Mouse (Mus musculus) c-Kit-positive CD71-positive TER-119-negative erythroid progenitor cells, embryonic 14.5 days (primary cell): ENCODE measurements around the gene Specc1.

Experiments used
- DNase-seq: peaks from one replicate; pipeline ENCODE4 v3.0.0-alpha.2; 2013; ENCODE audit warnings: low read depth

Gene Specc1

DNA sequence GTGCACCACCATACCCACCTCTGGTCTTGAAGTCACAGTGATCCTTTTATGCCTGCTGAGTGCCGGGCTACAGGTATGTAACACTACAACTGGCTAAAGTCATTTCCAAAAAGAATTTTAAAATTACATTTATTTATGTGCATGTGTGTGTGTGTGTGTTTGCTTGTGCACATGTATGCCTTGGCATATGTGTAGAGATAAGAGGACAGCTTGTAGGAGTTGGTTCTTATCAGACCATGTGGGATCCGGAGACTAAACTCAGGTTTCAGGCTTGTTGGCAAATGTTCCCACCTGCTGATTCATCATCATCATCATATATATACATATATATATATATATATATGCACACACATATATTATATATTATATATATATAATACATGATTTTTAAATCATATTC, 12.3 kb downstream of the Specc1 start:
- no peak for DNase-seq

DNA sequence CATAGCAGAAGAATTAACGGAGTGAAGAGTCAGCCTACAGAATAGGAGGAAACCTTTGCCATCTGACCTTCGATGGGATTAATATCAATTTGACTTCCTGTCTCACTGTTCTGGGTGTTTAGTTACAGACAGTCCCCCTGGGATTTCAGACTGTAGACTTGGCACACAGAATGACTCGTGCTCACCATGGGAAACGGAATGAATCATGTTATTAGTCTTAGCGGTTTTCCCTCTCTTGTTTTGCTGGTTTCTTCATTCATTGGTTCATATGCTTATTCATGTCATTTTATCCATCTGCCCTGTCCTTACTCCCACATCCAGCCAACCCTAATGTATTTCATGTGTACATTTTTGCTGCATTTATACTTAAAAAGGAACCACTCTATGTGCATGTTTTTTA, 14.3 kb downstream of the Specc1 start:
- DNase-seq, result no peak

DNA sequence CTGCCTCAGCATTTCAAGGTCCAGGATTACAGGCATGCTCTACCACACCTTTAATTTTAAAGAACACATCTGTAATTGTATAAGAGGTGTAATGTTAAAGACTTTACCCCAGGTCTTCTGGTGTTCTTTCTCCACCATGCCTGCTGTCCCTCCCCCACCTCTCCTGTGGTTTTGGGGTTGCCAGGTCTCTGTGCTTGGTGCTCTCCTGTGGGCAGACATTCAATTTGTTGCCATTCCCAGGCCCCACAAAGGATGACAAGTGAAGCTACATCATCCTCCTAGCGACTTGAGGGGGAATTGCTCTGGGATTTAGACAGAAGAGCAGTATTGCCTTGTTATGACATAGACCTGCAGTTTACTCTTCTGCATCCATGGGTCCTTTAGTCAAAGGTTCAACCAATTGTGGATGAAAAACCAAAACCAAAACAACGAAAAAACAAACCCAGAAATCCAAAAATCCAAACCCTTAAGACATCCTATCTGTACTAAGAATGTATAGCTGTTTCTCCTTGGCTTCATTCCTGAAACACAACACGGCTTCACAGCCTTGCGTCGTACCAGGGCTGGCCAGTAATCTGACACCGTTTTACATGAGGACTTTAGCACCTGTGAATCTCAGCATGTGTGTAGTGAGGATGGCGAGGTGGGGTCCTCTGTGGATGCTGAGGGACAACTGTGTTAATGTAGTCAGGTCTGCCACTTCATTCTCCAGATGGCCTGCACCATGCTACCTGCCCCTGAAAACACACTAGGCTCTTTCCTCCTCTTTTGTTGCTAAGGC, 15.1 kb downstream of the Specc1 start:
- DNase-seq, result no peak

DNA sequence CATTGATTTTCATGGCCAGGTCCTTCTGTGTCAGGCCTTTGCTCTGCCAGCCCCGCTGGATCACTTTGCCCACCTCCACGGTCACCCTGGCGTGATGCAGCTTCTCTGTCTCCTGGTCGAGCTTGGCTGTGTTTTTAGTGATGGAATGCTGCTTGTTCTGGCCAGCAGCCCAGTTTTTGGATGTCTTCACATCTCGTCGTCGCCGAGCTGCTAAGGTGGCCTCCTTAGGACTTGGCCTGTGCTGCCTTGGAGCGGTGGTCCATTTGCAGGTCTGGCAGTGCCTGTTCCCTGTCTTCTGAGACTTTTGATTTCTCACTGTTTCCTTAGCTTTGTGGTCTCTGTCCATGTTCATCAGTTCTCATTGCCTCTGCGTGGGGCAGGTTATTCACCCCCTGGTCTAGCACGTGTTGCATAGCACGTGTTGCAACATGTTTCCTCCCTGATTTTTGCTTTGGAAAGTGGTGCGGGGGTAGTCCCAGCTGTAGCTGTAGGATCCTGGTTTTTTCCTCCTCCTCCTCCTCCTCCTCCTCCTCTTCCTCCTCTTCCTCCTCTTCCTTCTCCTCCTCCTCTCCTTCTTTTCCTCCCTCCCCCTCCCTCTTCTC, 17.6 kb downstream of the Specc1 start:
- DNase-seq, result no peak

DNA sequence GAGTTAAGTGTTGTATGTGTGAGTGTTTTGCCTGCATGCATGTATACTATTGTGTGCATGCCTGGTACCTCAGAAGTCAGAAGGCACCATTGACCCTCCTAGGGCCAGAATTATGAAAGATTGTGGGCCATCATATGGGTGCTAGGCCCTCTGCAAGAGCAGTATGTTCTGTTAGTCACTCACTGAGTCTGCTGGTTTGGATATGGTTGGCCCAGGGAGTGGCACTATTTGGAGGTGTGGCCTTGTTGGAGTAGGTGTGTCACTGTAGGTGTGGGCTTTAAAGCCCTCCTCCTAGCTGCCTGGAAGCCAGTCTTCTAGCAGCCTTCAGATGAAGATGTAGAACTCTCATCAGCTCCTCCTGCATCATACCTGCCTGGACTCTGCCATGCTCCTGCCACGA, 19.2 kb downstream of the Specc1 start:
- no peak for DNase-seq

DNA sequence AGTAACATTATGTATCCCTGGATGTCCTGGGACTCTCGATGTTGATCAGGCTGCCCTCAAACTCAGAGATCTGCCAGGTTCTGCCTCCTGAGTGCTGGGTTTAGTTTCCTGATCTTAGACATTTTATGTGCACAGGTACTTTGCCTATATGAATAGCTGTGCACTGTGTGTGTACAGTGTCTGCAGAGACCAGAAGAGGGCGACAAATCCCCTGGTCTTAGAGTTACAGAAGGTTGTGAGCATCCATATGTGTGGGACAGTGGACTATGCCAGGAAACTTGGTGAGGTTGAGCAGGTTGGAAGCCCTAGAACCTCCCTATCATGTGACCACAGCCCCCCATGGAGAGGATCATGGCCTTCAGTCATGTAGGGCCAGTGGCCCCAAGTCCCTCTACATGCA, 24.7 kb downstream of the Specc1 start:
- DNase-seq, result no peak

DNA sequence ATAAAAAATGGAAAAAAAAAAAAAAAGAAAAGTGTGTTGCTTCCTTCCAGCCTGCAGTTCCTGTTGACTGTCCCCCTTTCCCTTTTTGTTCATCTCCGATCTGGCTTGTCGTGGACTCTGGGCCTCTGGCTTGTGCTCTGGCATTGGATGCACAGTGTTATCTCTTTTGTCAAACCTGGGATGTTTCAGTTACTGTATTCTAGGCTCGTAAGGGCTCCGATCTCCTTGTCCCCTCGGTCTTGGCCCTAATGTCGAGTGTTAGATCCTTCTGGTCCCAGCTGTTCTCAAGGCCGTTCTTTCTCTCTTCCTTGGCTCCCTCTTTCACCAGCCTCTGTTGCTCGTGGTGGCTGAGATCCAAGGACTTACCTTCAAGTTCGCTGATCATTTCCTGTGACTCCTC, 26.3 kb downstream of the Specc1 start:
- DNase-seq, result no peak

DNA sequence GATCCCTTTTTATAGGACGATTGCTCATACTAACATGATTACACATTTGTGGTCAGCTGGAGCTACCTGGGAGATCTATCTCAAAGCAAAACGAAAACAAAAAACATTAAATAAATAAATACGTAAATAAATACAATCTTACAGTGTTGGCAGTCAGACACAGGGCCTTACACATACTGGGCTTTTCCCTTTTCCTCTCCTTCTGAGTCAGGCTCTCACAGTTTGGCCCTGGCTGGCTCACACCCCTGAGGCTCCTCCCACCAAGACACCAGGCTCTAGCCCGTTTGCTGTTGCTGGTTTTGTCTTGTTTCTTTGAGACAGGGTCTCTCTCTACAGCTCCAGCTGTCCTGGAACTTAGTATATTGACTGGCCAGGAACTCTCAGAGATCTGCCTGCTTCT, 30.4 kb downstream of the Specc1 start:
- DNase-seq, result no peak

DNA sequence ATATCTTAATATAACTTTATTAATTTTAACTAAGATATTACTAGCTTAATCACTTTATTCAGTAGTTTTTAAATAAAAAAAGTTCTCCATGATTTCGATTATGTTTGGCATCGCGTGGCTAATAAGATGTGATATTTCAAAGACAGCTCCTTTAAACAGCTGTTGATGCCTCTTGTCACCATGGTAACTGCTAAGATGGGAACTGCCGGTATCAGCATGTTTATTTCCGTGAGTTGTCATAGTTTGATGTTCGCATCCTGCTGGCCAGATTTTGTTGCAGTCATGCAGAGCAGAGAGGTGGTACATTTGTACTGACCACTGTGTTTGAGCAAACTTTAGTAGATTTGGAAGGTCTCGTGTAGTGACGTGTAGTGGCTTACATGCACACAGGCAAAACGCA, 33.1 kb downstream of the Specc1 start:
- DNase-seq, result no peak

DNA sequence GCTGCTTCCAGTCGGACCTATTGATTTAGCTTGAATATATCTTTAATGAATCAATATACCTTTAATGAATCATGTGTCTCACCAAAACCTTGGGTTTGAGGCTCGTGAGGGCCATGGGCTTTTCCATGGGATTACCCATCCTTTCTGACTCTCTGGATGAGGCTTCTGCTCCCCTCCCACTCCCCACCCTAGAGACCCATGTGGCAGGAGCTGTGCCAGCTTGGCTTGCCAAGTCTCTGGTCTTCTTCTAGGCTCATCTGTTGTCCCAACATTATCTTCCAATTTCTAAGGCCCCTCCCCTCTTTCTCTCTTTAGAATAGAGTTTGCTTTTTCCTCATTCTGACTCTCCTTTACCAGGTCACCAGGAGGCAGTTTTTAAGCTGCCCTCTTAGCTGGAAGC, 35.0 kb downstream of the Specc1 start:
- DNase-seq, result no peak

DNA sequence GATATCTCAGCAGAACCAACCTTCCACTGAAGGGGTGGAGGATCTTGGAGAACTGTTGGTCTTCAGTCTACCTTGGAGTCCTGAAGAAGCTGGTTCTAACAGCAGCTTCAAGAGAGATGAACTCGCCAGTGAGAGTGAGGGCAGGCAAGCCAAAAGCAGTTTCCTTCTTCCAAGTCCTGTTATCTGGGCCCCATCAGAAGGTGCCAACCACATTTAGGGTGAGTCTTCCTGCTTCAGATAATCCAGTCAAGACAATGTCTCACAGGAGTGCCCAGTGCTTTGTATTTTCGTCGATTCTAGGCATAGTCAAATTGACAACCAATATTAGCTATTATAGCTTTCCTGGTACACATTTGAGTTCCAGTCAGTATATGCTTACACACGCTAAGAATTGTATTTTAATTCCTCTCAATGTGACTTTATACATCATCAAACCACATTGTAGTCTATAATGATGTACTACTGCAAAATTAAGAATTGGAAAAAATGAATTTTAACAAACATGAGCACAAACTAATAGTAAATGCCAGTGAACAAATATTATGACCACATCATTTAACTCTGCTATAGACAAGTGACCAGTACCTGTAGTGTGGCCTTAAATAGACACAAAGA, 36.2 kb downstream of the Specc1 start:
- no peak for DNase-seq

DNA sequence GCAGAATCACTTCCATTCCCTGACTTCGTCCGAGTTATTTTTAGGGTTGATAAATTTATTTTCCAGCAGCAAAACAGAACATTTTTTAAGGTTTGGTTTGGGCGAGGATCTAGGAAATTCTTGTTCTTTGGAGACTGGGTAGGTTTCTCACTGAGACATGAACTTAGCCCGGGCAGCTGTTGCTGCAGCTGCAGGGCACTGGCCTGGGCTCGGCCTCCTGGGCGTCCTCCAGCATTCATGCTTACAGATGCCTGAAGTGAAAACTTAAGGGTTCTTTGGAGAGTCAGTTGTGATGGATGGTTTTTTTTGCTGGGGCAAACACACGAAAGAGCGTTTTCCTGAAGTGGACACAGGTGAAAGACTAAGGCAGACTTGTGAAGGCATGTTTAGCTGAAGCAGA, 42.9 kb downstream of the Specc1 start:
- DNase-seq, result no peak

DNA sequence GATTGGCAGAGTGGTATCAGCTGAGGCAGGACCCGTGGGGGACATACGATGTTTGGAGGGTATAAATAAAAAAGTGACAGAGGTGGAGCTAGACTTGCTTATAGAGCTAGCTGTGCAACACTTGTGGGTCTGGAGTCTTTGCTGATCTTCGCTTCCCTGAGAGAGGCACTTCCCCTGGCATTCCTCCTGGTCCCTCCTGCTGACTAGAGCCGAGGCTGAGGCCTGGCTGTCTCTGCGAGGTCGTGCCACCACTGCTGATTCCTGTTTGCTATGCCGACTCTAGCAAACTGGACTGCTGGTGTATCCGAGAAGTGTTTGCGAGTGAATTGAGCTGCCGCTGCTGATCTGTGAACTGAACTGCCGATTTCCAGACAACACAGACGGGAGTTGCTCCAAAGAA, 43.5 kb downstream of the Specc1 start:
- no peak for DNase-seq

DNA sequence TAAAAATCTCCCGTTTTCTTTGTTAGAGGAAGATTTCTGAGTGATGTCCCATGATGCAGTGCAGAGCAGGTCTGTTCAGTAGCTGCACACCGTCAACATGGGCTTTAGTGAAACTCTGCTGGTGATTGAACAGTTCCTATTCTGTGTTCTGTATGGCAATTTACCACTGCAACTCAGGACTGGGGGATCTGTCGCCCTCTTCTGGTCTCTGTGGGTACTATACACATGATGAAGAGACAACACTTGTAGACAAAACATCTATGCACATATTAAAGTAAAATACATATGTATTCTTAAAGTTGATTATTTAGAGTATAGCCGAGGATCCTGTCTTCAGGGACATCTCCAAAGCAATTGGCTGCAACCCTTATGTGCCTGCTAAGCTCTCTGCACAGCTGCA, 45.4 kb downstream of the Specc1 start:
- peak; percentile 27 for DNase-seq

DNA sequence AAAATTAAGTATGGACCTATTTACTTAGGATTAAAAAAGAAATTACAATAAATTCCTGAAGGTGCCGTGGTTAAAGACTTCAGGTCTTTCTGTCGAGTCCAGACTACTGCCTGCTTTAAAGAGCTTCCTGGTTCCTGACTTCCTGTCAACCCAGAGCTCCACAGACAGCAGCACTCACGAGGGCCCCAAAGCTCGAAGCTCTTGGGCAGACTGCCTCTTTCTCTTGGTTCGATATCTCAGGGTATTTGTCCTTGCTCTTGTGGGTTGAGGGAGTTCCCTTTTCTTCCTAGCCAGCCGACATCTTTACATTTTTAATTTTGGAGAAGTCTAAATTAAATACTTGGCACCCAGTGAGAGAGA, 48.3 kb downstream of the Specc1 start:
- no peak for DNase-seq

DNA sequence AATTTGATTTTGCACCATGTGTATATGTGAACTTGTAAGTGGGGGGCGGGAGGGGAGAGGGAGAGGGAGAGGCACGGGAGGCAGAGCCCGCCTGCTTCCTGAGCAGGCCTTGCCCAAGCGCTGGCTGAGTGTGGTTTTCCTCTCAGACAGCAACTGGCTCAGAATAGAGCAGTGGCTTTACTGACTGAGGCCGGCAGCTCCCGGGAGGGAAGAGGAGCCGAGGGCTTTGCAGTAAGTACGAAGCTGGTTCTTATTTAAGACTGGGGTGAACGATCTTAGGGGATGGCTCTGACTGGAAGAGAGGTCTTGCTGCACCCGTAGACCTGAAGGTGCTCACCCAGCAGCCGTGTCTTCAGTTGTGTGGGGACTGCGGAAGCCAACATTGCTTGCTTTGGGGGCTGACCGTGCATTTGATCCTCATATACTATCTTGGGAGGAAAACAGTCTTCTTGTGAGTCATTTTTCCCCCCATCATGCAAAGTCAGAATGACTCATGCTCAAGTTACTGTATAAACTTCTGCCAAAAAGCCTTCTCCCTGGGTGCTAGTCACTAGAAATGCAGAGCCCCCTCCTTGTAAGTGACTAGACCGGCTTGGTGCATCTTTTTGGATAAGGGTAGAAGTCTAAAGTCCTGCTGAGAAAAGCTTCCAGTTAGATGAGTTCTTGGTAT, 48.8 kb downstream of the Specc1 start:
- DNase-seq, result no peak

DNA sequence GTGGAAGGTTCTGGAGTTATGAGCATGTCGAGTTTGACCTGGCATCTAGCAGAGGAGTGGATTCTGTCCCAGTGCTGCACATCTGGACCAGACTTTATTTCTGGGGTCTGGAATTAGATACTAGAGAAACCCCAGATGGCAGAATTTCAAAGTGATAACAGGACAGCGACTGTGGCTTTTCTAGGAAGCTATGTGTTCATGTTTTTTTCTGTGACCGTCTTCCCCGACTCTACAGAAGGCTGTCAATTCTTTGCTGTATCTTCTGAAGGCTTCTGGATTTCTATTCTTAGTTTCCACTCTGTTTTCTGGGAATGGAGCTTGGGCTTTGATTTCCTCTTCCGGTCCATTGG, 49.3 kb downstream of the Specc1 start:
- DNase-seq, result peak; percentile 68

DNA sequence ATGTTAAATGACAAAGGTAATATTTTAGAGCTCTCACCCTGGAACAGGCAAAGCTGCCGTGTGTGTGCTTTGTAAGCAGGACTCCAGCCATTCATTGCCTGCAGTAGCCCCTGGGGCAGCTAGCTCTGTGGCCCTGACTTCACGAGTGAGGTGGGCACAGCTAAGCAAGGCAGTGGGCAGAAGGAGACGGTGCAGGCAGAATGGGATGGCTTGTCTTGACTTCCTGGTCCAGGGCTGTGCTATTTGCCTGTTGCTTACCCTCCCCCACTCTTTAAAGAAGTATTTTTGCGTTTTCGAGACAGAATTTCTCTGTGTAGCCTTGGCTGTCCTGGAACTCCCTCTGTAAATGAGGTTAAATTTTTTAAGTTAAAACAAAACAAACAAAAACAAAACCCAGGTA, 50.1 kb downstream of the Specc1 start:
- no peak for DNase-seq

DNA sequence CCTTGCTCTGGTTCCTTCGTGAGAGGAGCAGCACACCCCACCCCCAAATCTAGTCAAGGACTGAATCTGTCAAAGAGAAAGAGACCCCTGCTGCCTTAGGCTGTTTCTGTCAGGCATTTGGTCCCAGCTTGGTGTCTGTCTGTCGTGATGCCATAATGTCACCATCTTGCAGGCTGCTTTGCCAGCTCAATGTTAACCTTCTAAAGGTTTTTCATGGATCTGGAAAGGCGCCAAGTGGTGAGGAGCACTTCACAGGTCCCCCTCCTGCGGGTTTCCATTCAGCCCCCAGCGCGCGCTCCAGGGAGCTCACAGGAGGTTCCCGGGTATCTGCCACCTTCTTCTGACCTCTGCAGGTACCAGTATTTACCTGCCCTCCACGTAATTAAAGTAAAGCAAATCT, 51.4 kb downstream of the Specc1 start:
- DNase-seq, result no peak

DNA sequence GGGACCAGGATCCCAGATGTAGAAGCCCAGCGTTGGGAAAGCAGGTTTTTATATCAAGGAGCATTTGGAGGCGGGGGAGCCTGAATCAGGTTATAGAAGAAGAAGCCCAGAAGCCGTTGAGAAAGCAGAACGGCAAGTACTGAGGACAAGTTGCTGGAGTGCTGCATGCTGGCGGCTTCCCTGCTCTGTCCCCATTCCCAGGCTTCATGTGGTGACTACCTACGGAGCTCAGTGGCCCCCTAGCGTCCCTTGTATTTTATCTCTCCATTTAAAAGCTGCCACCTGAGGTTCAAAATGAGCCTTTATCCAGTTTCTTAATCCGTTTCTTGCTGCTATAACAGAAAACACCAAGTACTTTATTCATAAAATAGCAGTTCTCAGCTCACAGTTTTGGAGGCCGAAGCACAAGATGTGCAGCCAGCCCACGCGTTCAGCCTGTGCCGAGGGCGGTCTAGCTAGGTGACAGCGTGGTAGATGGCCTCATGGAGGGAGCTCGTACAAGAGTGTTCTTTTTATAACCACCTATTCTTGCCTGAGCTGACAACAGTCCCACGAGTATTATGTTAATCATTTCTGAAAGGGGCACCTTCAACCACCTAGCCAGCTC, 54.2 kb downstream of the Specc1 start:
- DNase-seq, result no peak

DNA sequence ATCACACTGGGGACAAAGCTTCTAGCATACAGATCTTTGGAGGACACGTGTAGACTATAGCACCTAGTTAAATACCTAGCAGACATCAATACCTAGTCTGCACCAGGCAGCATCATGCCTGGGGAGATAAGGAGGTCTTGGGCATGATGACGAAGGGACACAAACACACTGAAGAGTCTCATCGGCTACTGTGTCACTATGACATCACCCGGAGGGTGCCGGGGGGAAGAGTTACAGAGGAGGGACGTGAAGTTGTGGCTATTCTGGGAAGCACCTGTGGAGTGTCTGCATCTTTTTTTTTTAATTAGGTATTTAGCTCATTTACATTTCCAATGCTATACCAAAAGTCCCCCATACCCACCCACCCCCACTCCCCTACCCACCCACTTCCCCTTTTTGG, 55.5 kb downstream of the Specc1 start:
- no peak for DNase-seq

DNA sequence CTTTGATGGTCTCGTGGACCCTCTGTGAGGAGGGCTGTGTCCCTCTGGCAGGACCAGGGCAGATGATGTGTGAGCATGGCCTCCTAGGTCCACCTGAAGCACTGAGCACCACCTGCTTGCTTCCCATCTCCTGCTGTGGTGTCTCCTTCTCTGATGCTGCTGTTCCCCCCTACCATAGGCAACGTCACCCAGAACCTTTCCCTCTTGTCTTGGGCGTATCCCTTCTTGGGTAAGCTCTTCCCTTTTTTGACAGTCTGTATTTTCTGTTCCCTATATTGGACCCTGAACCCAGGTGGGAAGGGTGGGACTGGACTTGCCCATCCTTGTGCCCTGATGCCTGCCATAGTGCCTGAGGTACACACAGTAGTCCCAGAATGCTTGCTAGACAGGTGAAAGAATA, 56.9 kb downstream of the Specc1 start:
- DNase-seq, result no peak

DNA sequence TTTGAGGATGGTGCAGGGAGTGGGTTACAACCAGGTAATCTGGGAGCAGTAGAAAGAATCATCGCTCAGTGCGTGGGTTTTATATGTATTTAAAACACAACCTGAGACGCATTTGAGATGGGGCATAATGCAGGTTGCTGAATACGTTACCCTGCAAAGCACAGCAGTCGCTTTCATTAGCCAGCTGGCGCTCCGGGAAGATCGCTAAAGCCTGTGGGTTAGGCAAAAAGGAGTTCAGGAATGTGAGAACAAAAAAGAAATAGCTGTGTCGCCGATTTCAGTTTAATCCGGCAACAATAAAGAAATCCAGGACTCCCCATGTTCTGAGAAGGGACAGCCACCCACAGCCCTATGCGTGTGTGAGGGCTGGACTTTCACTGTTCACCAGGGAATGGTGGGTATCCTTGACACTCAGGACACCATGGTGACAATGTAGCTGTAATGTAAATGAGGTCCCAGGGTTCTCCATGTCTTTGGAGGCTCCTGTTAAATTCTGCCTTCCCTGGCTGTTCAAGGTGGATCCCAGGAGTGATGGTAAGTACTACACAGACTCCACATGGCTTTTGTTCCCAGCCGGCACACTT, 58.6 kb downstream of the Specc1 start:
- DNase-seq, result no peak
